Mouse (Mus musculus) hindbrain, postnatal 0 days (tissue): ENCODE measurements at regions not wholly inside any gene's neighbourhood (a gene's known extent, or its start where the extent isn't known, plus 50 kb on each side); places are given as distances from the start of the nearest gene placed in this dataset.

Experiments
- ATAC-seq: fragments of 200-750 bp; cut with Nextera tagmentation; 2 replicates; pipeline ENCODE4 v1.8.0; 2017; ENCODE audit warnings: mild to moderate bottlenecking, moderate TSS enrichment, moderate library complexity
- DNase-seq: peaks from one replicate; pipeline ENCODE4 v3.0.0-alpha.2; 2015; ENCODE audit warnings: low spot score
- H3K27ac ChIP-seq: fragments of 300-500 bp; sonication (generic); 2 replicates; pipeline ENCODE4 v1.5.1; 2014; ENCODE audit warnings: mild to moderate bottlenecking
- H3K27me3 ChIP-seq: fragments of 300-500 bp; sonication (generic); 2 replicates; pipeline ENCODE4 v1.6.1; 2014; ENCODE audit warnings: low read length, mixed read lengths; ENCODE audit not compliant: insufficient read depth
- H3K36me3 ChIP-seq: fragments of 300-500 bp; sonication (generic); 2 replicates; pipeline ENCODE4 v1.6.1; 2014; ENCODE audit warnings: low read length, mixed read lengths; ENCODE audit not compliant: insufficient read depth
- H3K4me1 ChIP-seq: fragments of 300-500 bp; sonication (generic); 2 replicates; pipeline ENCODE4 v1.6.1; 2014; ENCODE audit warnings: antibody characterized with exemption, low read length, mixed read lengths; ENCODE audit not compliant: insufficient read depth
- H3K4me2 ChIP-seq: fragments of 300-500 bp; sonication (generic); 2 replicates; pipeline ENCODE4 v1.6.1; 2014; ENCODE audit warnings: low read depth, mild to moderate bottlenecking, low read length, moderate library complexity, mixed read lengths
- H3K4me3 ChIP-seq: fragments of 300-500 bp; sonication (generic); 2 replicates; pipeline ENCODE4 v1.5.1; 2014; ENCODE audit warnings: low read length
- H3K9ac ChIP-seq: fragments of 300-500 bp; sonication (generic); replicated peaks from 2 replicates; pipeline ENCODE4 v1.6.1; 2014; ENCODE audit warnings: mild to moderate bottlenecking, low read length, moderate library complexity, mixed read lengths
- H3K9me3 ChIP-seq: fragments of 300-500 bp; sonication (generic); 2 replicates; pipeline ENCODE4 v1.6.1; 2016; ENCODE audit warnings: low read length, mixed read lengths
- CTCF ChIP-seq: IDR thresholded peaks from 2 replicates; pipeline ENCODE4 v1.5.1; 2016; ENCODE audit warnings: antibody characterized with exemption, control low read depth, low read depth

GRCm38 (mm10) chr2:47368296-47368695, 1445.6 kb upstream of the Acvr2a start:
- no peak overlapping the region for H3K9ac ChIP-seq
- no peak overlapping the region for H3K4me3 ChIP-seq
- no peak overlapping the region for H3K27ac ChIP-seq
- H3K4me1 ChIP-seq: no peaks in the 10 kb centered on the region
- no peak for TF ChIP-seq CTCF
- H3K9me3 ChIP-seq: no peaks in the 10 kb centered on the region
- ATAC-seq (no peak), DNase-seq (no peak)
- no peaks in the 10 kb centered on the region for H3K27me3 ChIP-seq
- no peak overlapping the region for H3K4me2 ChIP-seq
- no peaks in the 10 kb centered on the region for H3K36me3 ChIP-seq
